Mouse (Mus musculus): ENCODE data around the gene B4galnt3. TPM values are rescaled to one million over a fixed set of nuclear protein-coding genes. Genes with fewer than 3 reads are reported as not detected.

The B4galnt3 gene
- polyA plus RNA-seq, 1 experiment from 2014 or later: not detected

- H3K4me1 ChIP-seq: peaks cover 22% of the 10 kb centered on the region
- ATAC-seq: no peak
- H3K27me3 ChIP-seq: peaks cover 14% of the 10 kb centered on the region
- H3K4me3 ChIP-seq: no peak overlapping the region
- peak overlapping the region; percentile 9; the same call in 1 of the 2 replicates for H3K4me2 ChIP-seq
- H3K36me3 ChIP-seq (ENCODE audit: poor library complexity, severe bottlenecking): no peaks in the 10 kb centered on the region
- no peak overlapping the region for H3K27ac ChIP-seq
- no peak overlapping the region for H3K9ac ChIP-seq
- WGBS: 52% methylated on average over 7 of the region's 7 CpGs
- H3K9me3 ChIP-seq (replicated peaks): no peaks in the 10 kb centered on the region
Measured at GRCm38 (mm10) chr6:120191396-120192170, 102.8 kb downstream of the B4galnt3 start.

- Histone ChIP-seq H3K4me2 (no peak overlapping the region), H3K27ac (no peak overlapping the region), H3K4me1 (peaks cover 22% of the 10 kb centered on the region), H3K27me3 (peaks cover 14% of the 10 kb centered on the region), H3K9me3 (replicated peaks) (no peaks in the 10 kb centered on the region), H3K36me3 (ENCODE audit: poor library complexity, severe bottlenecking) (no peaks in the 10 kb centered on the region), H3K4me3 (no peak overlapping the region), H3K9ac (no peak overlapping the region)
- ATAC-seq: no peak
- 88% methylated on average over 4 of the region's 4 CpGs for WGBS
Measured at GRCm38 (mm10) chr6:120190912-120191311, 103.4 kb downstream of the B4galnt3 start.

- H3K27ac ChIP-seq: no peak overlapping the region
- no peak overlapping the region for H3K4me2 ChIP-seq
- H3K27me3 ChIP-seq: peaks cover 14% of the 10 kb centered on the region
- H3K4me1 ChIP-seq: peaks cover 22% of the 10 kb centered on the region
- no peaks in the 10 kb centered on the region for H3K36me3 ChIP-seq (ENCODE audit: poor library complexity, severe bottlenecking)
- no peak for ATAC-seq
- no peak overlapping the region for H3K4me3 ChIP-seq
- no peaks in the 10 kb centered on the region for H3K9me3 ChIP-seq (replicated peaks)
- H3K9ac ChIP-seq: no peak overlapping the region
- WGBS: 93% methylated on average over 4 of the region's 4 CpGs
Measured at GRCm38 (mm10) chr6:120190365-120190764, 104.0 kb downstream of the B4galnt3 start.

- no peak overlapping the region for H3K9ac ChIP-seq
- no peaks in the 10 kb centered on the region for H3K9me3 ChIP-seq (replicated peaks)
- H3K4me2 ChIP-seq: no peak overlapping the region
- no peaks in the 10 kb centered on the region for H3K36me3 ChIP-seq (ENCODE audit: poor library complexity, severe bottlenecking)
- no peak for ATAC-seq
- peaks cover 22% of the 10 kb centered on the region for H3K4me1 ChIP-seq
- H3K27me3 ChIP-seq: peaks cover 12% of the 10 kb centered on the region
- H3K4me3 ChIP-seq: no peak overlapping the region
- no peak overlapping the region for H3K27ac ChIP-seq
- WGBS: 90% methylated on average over 5 of the region's 5 CpGs
Measured at GRCm38 (mm10) chr6:120189287-120189686, 105.1 kb downstream of the B4galnt3 start.

GRCm38 (mm10) chr6:120188376-120189235 lies 105.8 kb downstream of the B4galnt3 start:
- Histone ChIP-seq H3K27ac (no peak overlapping the region), H3K36me3 (ENCODE audit: poor library complexity, severe bottlenecking) (no peaks in the 10 kb centered on the region), H3K9me3 (replicated peaks) (no peaks in the 10 kb centered on the region), H3K4me3 (peak overlapping the region; percentile 17; the same call in 1 of the 2 replicates), H3K4me2 (peak overlapping the region; percentile 45), H3K9ac (peak overlapping the region; percentile 50), H3K27me3 (peaks cover 12% of the 10 kb centered on the region), H3K4me1 (peaks cover 22% of the 10 kb centered on the region)
- WGBS: 18% methylated on average over 24 of the region's 24 CpGs
- ATAC-seq: 0 out of 2 replicates have a peak, but pooled peaks have one; percentile 33

GRCm38 (mm10) chr6:120187587-120188176 lies 106.7 kb downstream of the B4galnt3 start:
- peaks cover 22% of the 10 kb centered on the region for H3K4me1 ChIP-seq
- H3K36me3 ChIP-seq (ENCODE audit: poor library complexity, severe bottlenecking): no peaks in the 10 kb centered on the region
- H3K27me3 ChIP-seq: peaks cover 12% of the 10 kb centered on the region
- no peak overlapping the region for H3K9ac ChIP-seq
- H3K4me3 ChIP-seq: 0 out of 2 replicates have a peak overlapping the region, but pooled peaks have one; percentile 4
- H3K27ac ChIP-seq: no peak overlapping the region
- WGBS: 15% methylated on average over 18 of the region's 18 CpGs
- H3K4me2 ChIP-seq: peak overlapping the region; percentile 36
- H3K9me3 ChIP-seq (replicated peaks): no peaks in the 10 kb centered on the region
- no peak for ATAC-seq

DNA sequence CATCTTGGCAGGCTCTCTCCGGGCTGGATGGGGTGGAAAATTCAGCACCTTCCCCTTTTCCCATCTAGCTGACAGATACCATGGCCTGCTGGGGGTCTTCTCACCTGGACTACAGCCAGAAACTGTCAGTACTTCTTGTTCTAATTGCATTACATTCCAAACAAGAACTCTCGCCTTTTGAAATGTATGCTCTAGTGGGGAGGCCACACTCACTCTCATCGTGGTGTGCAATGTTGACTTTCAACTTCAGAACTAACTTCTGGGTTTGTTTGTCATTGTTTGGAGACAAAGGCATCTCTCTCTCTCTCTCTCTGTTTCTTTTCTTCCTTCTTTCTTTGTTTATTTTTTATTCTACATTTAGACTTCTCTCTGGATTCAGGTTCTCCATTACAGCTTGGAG lies 107.8 kb downstream of the B4galnt3 start:
- no peak overlapping the region for H3K9ac ChIP-seq
- no peaks in the 10 kb centered on the region for H3K9me3 ChIP-seq (replicated peaks)
- ATAC-seq: no peak
- no peak overlapping the region for H3K4me3 ChIP-seq
- H3K36me3 ChIP-seq (ENCODE audit: poor library complexity, severe bottlenecking): no peaks in the 10 kb centered on the region
- H3K27me3 ChIP-seq: peaks cover 12% of the 10 kb centered on the region
- WGBS: 55% methylated on average over 3 of the region's 3 CpGs
- peaks cover 15% of the 10 kb centered on the region for H3K4me1 ChIP-seq
- no peak overlapping the region for H3K27ac ChIP-seq
- no peak overlapping the region for H3K4me2 ChIP-seq

- H3K36me3 ChIP-seq (ENCODE audit: poor library complexity, severe bottlenecking): no peaks in the 10 kb centered on the region
- H3K9me3 ChIP-seq (replicated peaks): no peaks in the 10 kb centered on the region
- H3K9ac ChIP-seq: no peak overlapping the region
- H3K27me3 ChIP-seq: peaks cover 12% of the 10 kb centered on the region
- H3K4me1 ChIP-seq: peaks cover 15% of the 10 kb centered on the region
- no peak overlapping the region for H3K27ac ChIP-seq
- 66% methylated on average over 7 of the region's 7 CpGs for WGBS
- H3K4me2 ChIP-seq: no peak overlapping the region
- no peak for ATAC-seq
- no peak overlapping the region for H3K4me3 ChIP-seq
Measured at GRCm38 (mm10) chr6:120185756-120186155, 108.6 kb downstream of the B4galnt3 start.

DNA sequence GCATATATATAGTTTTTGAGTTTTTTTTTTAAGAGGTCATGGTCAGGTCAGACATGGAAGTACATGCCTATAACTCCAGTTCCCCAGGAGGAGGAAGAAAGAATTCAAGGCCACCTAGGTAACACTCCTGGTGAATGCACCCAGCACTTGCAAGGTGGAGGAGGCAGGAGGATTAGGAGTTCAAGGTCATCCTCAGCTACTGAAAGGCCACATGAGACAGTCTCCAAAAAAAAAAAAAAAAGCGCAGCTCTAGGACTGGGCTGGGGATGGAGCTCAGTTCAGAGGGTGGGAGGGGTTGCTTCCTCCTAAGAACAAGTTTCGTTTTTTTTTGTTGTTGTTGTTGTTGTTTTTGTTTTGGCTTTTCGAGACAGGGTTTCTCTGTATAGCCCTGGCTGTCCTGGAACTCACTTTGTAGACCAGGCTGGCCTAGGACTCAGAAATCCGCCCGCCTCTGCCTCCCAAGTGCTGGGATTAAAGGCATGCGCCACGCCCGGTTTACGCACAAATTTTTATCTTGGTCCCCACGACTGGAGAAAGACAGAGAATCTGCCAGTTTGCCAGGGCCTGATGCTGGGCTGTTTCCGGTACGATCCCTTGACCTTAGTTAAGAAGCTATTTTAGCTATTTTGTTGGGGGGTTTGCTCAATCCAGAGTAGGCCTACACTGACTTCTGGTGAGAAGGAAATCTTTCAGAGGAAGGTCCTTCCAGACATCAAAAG lies 109.2 kb downstream of the B4galnt3 start:
- Histone ChIP-seq H3K27me3 (peaks cover 12% of the 10 kb centered on the region), H3K4me1 (peaks cover 15% of the 10 kb centered on the region), H3K27ac (no peak overlapping the region), H3K4me2 (no peak overlapping the region), H3K36me3 (ENCODE audit: poor library complexity, severe bottlenecking) (no peaks in the 10 kb centered on the region), H3K4me3 (no peak overlapping the region), H3K9me3 (replicated peaks) (no peaks in the 10 kb centered on the region), H3K9ac (no peak overlapping the region)
- ATAC-seq: no peak
- 91% methylated on average over 12 of the region's 12 CpGs for WGBS

DNA sequence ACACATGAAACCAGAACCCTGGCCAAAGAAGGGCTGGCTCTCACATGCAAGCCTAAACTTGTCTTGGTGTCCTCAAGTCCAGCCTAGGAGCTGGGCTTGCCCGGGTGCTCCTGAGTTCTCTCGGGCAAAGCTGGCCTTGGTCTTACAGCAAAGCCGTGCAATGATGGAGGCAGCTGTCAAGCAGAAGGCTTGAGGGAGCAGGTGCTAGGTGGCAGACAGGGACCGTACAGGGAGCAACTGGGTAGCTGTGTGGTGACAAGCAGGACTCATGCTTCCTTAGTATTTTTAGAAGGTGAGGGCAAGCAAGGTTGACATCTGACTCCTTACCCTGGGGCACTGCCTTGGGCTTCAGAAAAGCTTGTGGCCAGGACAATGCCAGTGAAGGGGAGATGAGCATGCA lies 110.6 kb downstream of the B4galnt3 start:
- Histone ChIP-seq H3K27me3 (peaks cover 7% of the 10 kb centered on the region), H3K4me3 (no peak overlapping the region), H3K9ac (no peak overlapping the region), H3K4me2 (no peak overlapping the region), H3K27ac (no peak overlapping the region), H3K4me1 (peaks cover 15% of the 10 kb centered on the region), H3K36me3 (ENCODE audit: poor library complexity, severe bottlenecking) (no peaks in the 10 kb centered on the region), H3K9me3 (replicated peaks) (no peaks in the 10 kb centered on the region)
- 86% methylated on average over 4 of the region's 4 CpGs for WGBS
- ATAC-seq: no peak

DNA sequence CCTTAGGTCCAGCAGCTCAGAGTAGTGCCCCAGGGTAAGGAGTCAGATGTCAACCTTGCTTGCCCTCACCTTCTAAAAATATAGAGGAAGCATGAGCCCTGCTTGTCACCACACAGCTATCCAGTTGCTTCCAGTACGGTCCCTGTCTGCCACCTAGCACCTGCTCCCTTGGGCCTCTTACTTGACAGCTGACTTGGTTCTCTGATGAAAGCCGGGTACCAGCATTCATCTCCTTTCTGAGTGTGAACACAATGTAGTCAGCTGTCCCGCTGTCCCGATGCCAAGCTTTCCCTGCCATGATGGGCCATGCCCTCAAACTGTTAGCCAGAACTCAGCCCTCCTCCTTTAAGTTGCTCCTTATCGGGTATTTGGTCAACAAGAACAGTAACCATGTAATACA lies 112.2 kb downstream of the B4galnt3 start:
- Histone ChIP-seq H3K4me3 (no peak overlapping the region), H3K36me3 (ENCODE audit: poor library complexity, severe bottlenecking) (no peaks in the 10 kb centered on the region), H3K27ac (no peak overlapping the region), H3K27me3 (no peaks in the 10 kb centered on the region), H3K4me1 (no peaks in the 10 kb centered on the region), H3K4me2 (no peak overlapping the region), H3K9me3 (replicated peaks) (no peaks in the 10 kb centered on the region), H3K9ac (no peak overlapping the region)
- no peak for ATAC-seq
- WGBS: 78% methylated on average over 5 of the region's 5 CpGs

All from forebrain, embryonic 13.5 days (tissue).